Mouse (Mus musculus): ENCODE results near the gene Sf3a2.

Sf3a2 gene

DNA sequence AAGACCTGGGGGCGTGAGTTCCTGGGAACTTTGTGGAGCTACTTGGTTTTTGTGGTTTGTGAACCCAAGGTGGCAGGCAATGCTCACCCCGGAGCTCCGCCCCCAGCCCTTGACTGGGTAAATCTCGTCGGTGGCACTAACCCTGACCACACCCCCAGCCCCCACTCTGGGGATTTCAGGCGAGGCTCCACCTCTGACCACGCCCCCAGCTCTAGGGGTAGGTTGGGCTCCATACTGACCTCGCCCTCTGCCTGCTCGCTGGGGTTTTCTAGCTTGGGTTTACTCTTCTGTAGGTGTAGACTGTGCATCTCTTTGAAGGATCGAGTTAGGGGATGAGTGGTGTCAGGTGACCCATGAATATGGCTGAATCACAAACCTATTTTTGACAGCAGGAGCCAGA, 50.6 kb downstream of the Sf3a2 start:
- ATAC-seq (ENCODE audit: low TSS enrichment) = no peak
